Mouse (Mus musculus) cerebellum, adult 2 months (tissue): Measurements from ENCODE around the gene 1110017D15Rik.

Experiments
- CTCF ChIP-seq: fragments of 200-500 bp; IDR thresholded peaks from 2 replicates; pipeline ENCODE4 v1.5.1; 2011; ENCODE audit warnings: low read depth, mild to moderate bottlenecking, control low read depth, low read length, moderate library complexity, borderline replicate concordance; ENCODE audit not compliant: insufficient read depth
- POLR2A ChIP-seq: fragments of 200-500 bp; IDR thresholded peaks from 2 replicates; pipeline ENCODE4 v1.6.1; 2011; ENCODE audit warnings: low read length, control low read depth, borderline replicate concordance; ENCODE audit not compliant: insufficient read depth

DNA sequence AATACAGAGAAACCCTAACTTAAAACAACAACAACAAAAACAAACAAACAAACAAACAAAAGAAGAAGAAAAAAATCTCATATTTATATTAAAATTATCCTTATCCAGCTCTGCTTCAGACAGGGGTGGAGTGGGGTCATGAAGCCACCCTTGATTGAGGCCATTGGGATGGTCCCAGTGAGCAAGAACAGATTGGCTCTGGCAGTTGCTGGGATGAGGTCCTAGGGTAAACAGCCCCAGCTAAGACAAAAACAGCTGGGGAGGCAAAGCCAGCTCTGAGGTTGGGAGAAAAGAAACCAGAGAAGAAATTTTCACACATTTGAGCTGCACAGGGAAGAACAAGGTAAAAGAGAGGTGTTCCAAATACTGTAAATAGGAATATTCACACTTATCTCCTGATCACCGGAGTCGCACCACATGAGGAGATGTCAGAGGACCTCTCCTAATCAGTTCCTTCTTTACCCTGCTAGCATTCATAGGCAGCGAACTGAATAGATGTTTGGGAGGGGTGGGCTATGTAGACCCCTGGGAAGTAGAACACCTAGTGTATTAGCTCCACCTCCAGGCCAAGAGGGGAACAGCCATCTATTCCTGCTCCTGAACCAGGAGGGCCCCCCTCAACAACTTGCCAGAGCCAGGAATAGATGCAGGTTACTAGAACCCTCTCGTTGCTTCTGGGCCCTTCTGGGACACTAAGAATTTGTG, 38.2 kb downstream of the 1110017D15Rik start:
- TF ChIP-seq POLR2A, result no peak
- TF ChIP-seq CTCF, result no peak
